Mouse (Mus musculus) MEL (cell line): Measurements from ENCODE around the gene Gskip. TPM values are rescaled to one million over a fixed set of nuclear protein-coding genes. Genes with fewer than 3 reads are reported as not detected.

Source experiments
- DNase-seq: peaks from one replicate; pipeline ENCODE4 v3.0.0; 2011; ENCODE audit warnings: low read depth, low spot score
- H3K27ac ChIP-seq: 2 replicates; pipeline ENCODE4 v1.5.1; 2012; ENCODE audit warnings: low read depth, mild to moderate bottlenecking, control low read depth, low read length, moderate library complexity; ENCODE audit not compliant: control insufficient read depth
- H3K27me3 ChIP-seq, 2 experiments: fragments of 150-350 bp in 1 of 2; sonication (generic) in 1 of 2; 2 replicates each; pipeline ENCODE4 v1.6.1; 2012; ENCODE audit warnings: low read length in 2 of 2, mild to moderate bottlenecking in 2 of 2, improper control_type of control experiment in 1 of 2, moderate library complexity in 1 of 2; ENCODE audit not compliant: insufficient read depth in 2 of 2, control insufficient read depth in 1 of 2
- H3K36me3 ChIP-seq, 2 experiments: 2 replicates each; pipeline ENCODE4 v1.6.1; 2012 to 2014; ENCODE audit warnings: low read length in 2 of 2, improper control_type of control experiment in 1 of 2, inconsistent platforms in 1 of 2, mild to moderate bottlenecking in 1 of 2; ENCODE audit not compliant: insufficient read depth in 2 of 2, control insufficient read depth in 1 of 2
- H3K4me1 ChIP-seq, 2 experiments: fragments of 150-350 bp in 1 of 2; sonication (generic) in 1 of 2; 2 replicates each; pipeline ENCODE4 v1.6.1; 2012; ENCODE audit warnings: low read length in 2 of 2, improper control_type of control experiment in 1 of 2, mild to moderate bottlenecking in 1 of 2; ENCODE audit not compliant: insufficient read depth in 2 of 2, control insufficient read depth in 1 of 2
- H3K4me3 ChIP-seq, 2 experiments: fragments of 150-350 bp in 1 of 2; sonication (generic) in 1 of 2; 2 replicates each; pipeline ENCODE4 v1.5.1; 2012; ENCODE audit warnings: low read depth in 2 of 2, low read length in 2 of 2, mild to moderate bottlenecking in 2 of 2, moderate library complexity in 2 of 2, control low read depth in 1 of 2, improper control_type of control experiment in 1 of 2; ENCODE audit not compliant: control insufficient read depth in 1 of 2, insufficient read depth in 1 of 2
- H3K79me2 ChIP-seq: 2 replicates; pipeline ENCODE4 v1.6.1; 2012; ENCODE audit warnings: mild to moderate bottlenecking, low read length, moderate library complexity; ENCODE audit not compliant: control insufficient read depth, poor library complexity, insufficient read depth
- H3K9ac ChIP-seq: 2 replicates; pipeline ENCODE4 v1.6.1; 2012; ENCODE audit warnings: low read depth, mild to moderate bottlenecking, control low read depth, low read length, moderate library complexity; ENCODE audit not compliant: control insufficient read depth, poor library complexity, severe bottlenecking
- H3K9me3 ChIP-seq: fragments of 150-350 bp; sonication (generic); replicated peaks from 2 replicates; pipeline ENCODE4 v1.6.1; 2012; ENCODE audit warnings: mild to moderate bottlenecking, low read length, improper control_type of control experiment, moderate library complexity; ENCODE audit not compliant: insufficient read depth
- BHLHE40 ChIP-seq: IDR thresholded peaks from 2 replicates; pipeline ENCODE4 v1.6.1; 2012; ENCODE audit warnings: low read depth, mild to moderate bottlenecking, inconsistent platforms, low read length, improper control_type of control experiment, borderline replicate concordance
- CHD1 ChIP-seq: IDR thresholded peaks from 2 replicates; pipeline ENCODE4 v1.6.1; 2012; ENCODE audit warnings: low read depth, mild to moderate bottlenecking, inconsistent platforms, low read length, improper control_type of control experiment
- CHD2 ChIP-seq: IDR thresholded peaks from 2 replicates; pipeline ENCODE4 v1.6.1; 2011; ENCODE audit warnings: low read length, improper control_type of control experiment
- EP300 ChIP-seq, 2 experiments: IDR thresholded peaks; 2 replicates each; pipeline ENCODE4 v1.6.1; 2011; ENCODE audit warnings: improper control_type of control experiment in 2 of 2, low read length in 2 of 2, low read depth in 1 of 2, mild to moderate bottlenecking in 1 of 2
- ETS1 ChIP-seq: IDR thresholded peaks from 2 replicates; pipeline ENCODE4 v1.6.1; 2012; ENCODE audit warnings: low read depth, mild to moderate bottlenecking, inconsistent platforms, low read length, improper control_type of control experiment, moderate library complexity
- GABPA ChIP-seq: IDR thresholded peaks from 2 replicates; pipeline ENCODE4 v1.6.1; 2012; ENCODE audit warnings: low read depth, mild to moderate bottlenecking, inconsistent platforms, low read length, improper control_type of control experiment, moderate library complexity
- GATA1 ChIP-seq: IDR thresholded peaks from 2 replicates; pipeline ENCODE4 v1.6.1; 2011; ENCODE audit warnings: low read depth, low read length, improper control_type of control experiment
- KAT2A ChIP-seq: conservative IDR thresholded peaks from 2 replicates; pipeline ENCODE4 v1.6.1; 2012; ENCODE audit warnings: low read depth, low read length, improper control_type of control experiment, inconsistent platforms
- MAFK ChIP-seq: IDR thresholded peaks from 2 replicates; pipeline ENCODE4 v1.6.1; 2011; ENCODE audit warnings: low read depth, mild to moderate bottlenecking, low read length, improper control_type of control experiment, borderline replicate concordance
- MAX ChIP-seq: IDR thresholded peaks from 2 replicates; pipeline ENCODE4 v1.6.1; 2011; ENCODE audit warnings: low read length, improper control_type of control experiment
- MAZ ChIP-seq: IDR thresholded peaks from 2 replicates; pipeline ENCODE4 v1.6.1; 2012; ENCODE audit warnings: low read depth, mild to moderate bottlenecking, inconsistent platforms, low read length, improper control_type of control experiment
- MEF2A ChIP-seq: IDR thresholded peaks from 2 replicates; pipeline ENCODE4 v1.6.1; 2014; ENCODE audit warnings: low read depth, mild to moderate bottlenecking, inconsistent platforms, low read length, improper control_type of control experiment; ENCODE audit not compliant: poor library complexity, insufficient replicate concordance, severe bottlenecking; ENCODE audit errors: extremely low read depth
- MXI1 ChIP-seq: IDR thresholded peaks from 2 replicates; pipeline ENCODE4 v1.6.1; 2011; ENCODE audit warnings: mild to moderate bottlenecking, low read depth, low read length, improper control_type of control experiment
- MYB ChIP-seq: IDR thresholded peaks from 2 replicates; pipeline ENCODE4 v1.6.1; 2011; ENCODE audit warnings: mild to moderate bottlenecking, low read depth, low read length, improper control_type of control experiment
- MYC ChIP-seq: IDR thresholded peaks from 2 replicates; pipeline ENCODE4 v1.6.1; 2011; ENCODE audit warnings: low read depth, mild to moderate bottlenecking, low read length, improper control_type of control experiment, moderate library complexity
- NRF1 ChIP-seq: IDR thresholded peaks from 2 replicates; pipeline ENCODE4 v1.6.1; 2014; ENCODE audit warnings: low read depth, mild to moderate bottlenecking, inconsistent platforms, low read length, improper control_type of control experiment, moderate library complexity; ENCODE audit not compliant: poor library complexity, insufficient read depth, severe bottlenecking
- POLR2A ChIP-seq, 2 experiments: IDR thresholded peaks; 2 replicates each; pipeline ENCODE4 v1.6.1; 2011 to 2012; ENCODE audit warnings: low read length in 2 of 2, mild to moderate bottlenecking in 2 of 2, control low read depth in 1 of 2, improper control_type of control experiment in 1 of 2, low read depth in 1 of 2, moderate library complexity in 1 of 2; ENCODE audit not compliant: control insufficient read depth in 1 of 2, insufficient read depth in 1 of 2, poor library complexity in 1 of 2
- POLR2AphosphoS5 ChIP-seq: IDR thresholded peaks from 2 replicates; pipeline ENCODE4 v1.6.1; 2012; ENCODE audit warnings: low read depth, borderline replicate concordance, mild to moderate bottlenecking, inconsistent platforms, low read length, moderate library complexity, mixed read lengths
- RAD21 ChIP-seq: IDR thresholded peaks from 2 replicates; pipeline ENCODE4 v1.6.1; 2011; ENCODE audit warnings: mild to moderate bottlenecking, low read depth, low read length, improper control_type of control experiment
- RCOR1 ChIP-seq: IDR thresholded peaks from 2 replicates; pipeline ENCODE4 v1.6.1; 2012; ENCODE audit warnings: low read depth, mild to moderate bottlenecking, inconsistent platforms, low read length, improper control_type of control experiment
- SMC3 ChIP-seq: IDR thresholded peaks from 2 replicates; pipeline ENCODE4 v1.6.1; 2011; ENCODE audit warnings: low read depth, low read length, improper control_type of control experiment
- TAL1 ChIP-seq: IDR thresholded peaks from 2 replicates; pipeline ENCODE4 v1.6.1; 2012; ENCODE audit warnings: mild to moderate bottlenecking, inconsistent platforms, low read length, moderate library complexity, mixed read lengths
- TBP ChIP-seq: IDR thresholded peaks from 2 replicates; pipeline ENCODE4 v1.8.0; 2011; ENCODE audit warnings: low read depth, low read length, improper control_type of control experiment
- TCF12 ChIP-seq: IDR thresholded peaks from 2 replicates; pipeline ENCODE4 v1.6.1; 2014; ENCODE audit warnings: low read depth, mild to moderate bottlenecking, inconsistent platforms, low read length, improper control_type of control experiment, moderate library complexity
- UBTF ChIP-seq: IDR thresholded peaks from 2 replicates; pipeline ENCODE4 v1.6.1; 2012; ENCODE audit warnings: low read depth, mild to moderate bottlenecking, inconsistent platforms, low read length, improper control_type of control experiment, moderate library complexity, borderline replicate concordance; ENCODE audit not compliant: insufficient read depth
- USF1 ChIP-seq: IDR thresholded peaks from 2 replicates; pipeline ENCODE4 v1.6.1; 2014; ENCODE audit warnings: low read depth, mild to moderate bottlenecking, inconsistent platforms, low read length, improper control_type of control experiment, moderate library complexity
- USF2 ChIP-seq, 2 experiments: IDR thresholded peaks; 2 replicates each; pipeline ENCODE4 v1.6.1; 2011 to 2012; ENCODE audit warnings: improper control_type of control experiment in 2 of 2, low read length in 2 of 2, borderline replicate concordance in 1 of 2, inconsistent platforms in 1 of 2, low read depth in 1 of 2, mild to moderate bottlenecking in 1 of 2; ENCODE audit not compliant: insufficient read depth in 1 of 2
- ZC3H11A ChIP-seq: IDR thresholded peaks from 2 replicates; pipeline ENCODE4 v1.6.1; 2012; ENCODE audit warnings: low read depth, mild to moderate bottlenecking, inconsistent platforms, low read length, improper control_type of control experiment
- ZKSCAN1 ChIP-seq: IDR thresholded peaks from 2 replicates; pipeline ENCODE4 v1.6.1; 2012; ENCODE audit warnings: low read depth, mild to moderate bottlenecking, inconsistent platforms, low read length, improper control_type of control experiment, moderate library complexity
- ZMIZ1 ChIP-seq: IDR thresholded peaks from 2 replicates; pipeline ENCODE4 v1.6.1; 2012; ENCODE audit warnings: low read depth, mild to moderate bottlenecking, inconsistent platforms, low read length, improper control_type of control experiment, moderate library complexity
- ZNF384 ChIP-seq: IDR thresholded peaks from 2 replicates; pipeline ENCODE4 v1.6.1; 2012; ENCODE audit warnings: low read depth, mild to moderate bottlenecking, inconsistent platforms, low read length, improper control_type of control experiment
- polyA plus RNA-seq, 2 experiments: library from polyadenylated mRNA; stranded (reverse) in 1 of 2; unstranded in 1 of 2; fragments of >175 nt in 1 of 2; fragments of >200 nt in 1 of 2; gene quantifications; 2 replicates each; pipeline versions ENCODE4 v1.2.1 to v1.2.4; 2012; ENCODE audit warnings: low replicate concordance in 2 of 2, low read depth in 1 of 2; ENCODE audit not compliant: insufficient read length in 2 of 2, insufficient read depth in 1 of 2, missing spikeins in 1 of 2
- total RNA-seq: library from RNA; depleted of rRNA; stranded (reverse); fragments of 300-350 nt; gene quantifications from 2 replicates; pipeline ENCODE4 v1.2.3, GENCODE M21; 2012

The Gskip gene
- total and polyA plus RNA-seq, 3 experiments: 12.6 to 13.9 TPM; not detected in 1

DNA sequence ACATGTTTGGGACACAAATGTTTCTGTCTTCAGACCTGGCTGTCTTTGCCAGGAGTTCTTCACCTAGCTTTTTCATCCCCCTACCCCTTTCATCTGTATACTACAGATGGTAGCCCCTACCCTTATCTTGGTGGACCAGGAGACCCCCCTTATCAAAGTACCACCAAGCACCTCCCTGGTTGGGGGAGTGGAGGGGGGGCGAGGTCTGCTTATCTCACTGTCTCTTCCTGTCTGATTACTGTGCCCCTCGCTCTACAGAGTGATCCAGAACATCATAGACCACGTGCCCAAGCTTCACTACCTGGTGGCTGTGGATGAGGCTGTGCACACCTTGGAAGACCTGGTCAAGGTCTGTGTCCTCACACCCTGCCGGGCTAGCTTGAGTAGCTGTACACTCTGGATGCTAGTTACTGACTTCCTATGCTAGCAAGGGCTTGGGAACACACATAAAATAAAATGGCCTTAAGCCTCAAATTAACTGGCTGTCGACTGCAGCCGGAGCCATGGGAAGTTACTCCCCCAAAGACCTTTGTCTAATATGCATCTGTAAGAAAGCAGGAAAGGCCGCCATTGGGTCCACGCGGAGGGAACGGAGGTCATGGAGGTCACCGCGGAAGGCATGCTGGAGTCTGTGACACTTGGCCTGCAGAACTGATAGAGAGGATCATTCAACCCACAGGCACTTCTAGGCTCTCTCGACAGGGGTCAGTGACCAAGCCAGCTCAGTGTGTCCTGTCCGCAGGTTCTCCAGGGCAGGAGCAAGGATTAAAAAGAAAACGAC lies 53.9 kb downstream of the Gskip start (continued):
- TF ChIP-seq EP300 (IDR thresholded peaks at IDR 0.05; ENCODE audit: low read depth in 1 of 2, low read length in 2 of 2) (peak; percentile 60 to 93), MYB (no peak), BHLHE40 (peak; percentile 49; the same call in 1 of the 2 replicates), MAZ (peak; percentile 95), MYC (no peak), POLR2AphosphoS5 (no peak), NRF1 (no peak), ZNF384 (no peak), KAT2A (no peak), CHD2 (no peak), UBTF (no peak), GABPA (no peak), GATA1 (peak; percentile 83), ZKSCAN1 (no peak), TAL1 (peak; percentile 84), TCF12 (peak; percentile 96), MAX (peak; percentile 43; the same call in 1 of the 2 replicates), POLR2A (IDR thresholded peaks at IDR 0.05; ENCODE audit: control insufficient read depth in 1 of 2, insufficient read depth in 1 of 2, low read depth in 1 of 2, low read length in 2 of 2, poor library complexity in 1 of 2) (no peak), SMC3 (no peak), ZC3H11A (no peak)
- TF ChIP-seq, all 39 proteins: peak for 13

DNA sequence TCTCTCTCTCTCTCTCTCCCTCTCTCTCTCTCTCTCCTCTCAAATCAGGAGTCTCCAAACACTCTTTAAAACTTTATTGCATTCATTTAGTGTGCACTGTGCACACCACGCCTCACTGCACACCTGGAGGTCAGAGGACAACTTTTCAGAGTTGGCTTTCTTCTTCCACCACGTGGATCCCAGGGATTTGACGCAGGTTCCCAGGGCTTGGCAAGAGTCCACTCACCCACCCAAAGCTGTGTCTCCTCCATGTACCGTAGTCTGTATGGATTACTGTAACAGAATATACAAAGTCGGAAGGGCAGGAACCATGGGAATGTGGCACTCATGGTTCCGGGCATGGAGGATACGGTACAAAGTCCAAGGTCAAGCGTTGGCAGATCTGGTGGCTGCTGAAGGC lies 55.0 kb downstream of the Gskip start:
- no peaks in the 10 kb centered on the region for H3K79me2 ChIP-seq
- H3K27ac ChIP-seq: no peak overlapping the region
- peaks cover 4% of the 10 kb centered on the region; the same call in 1 of the 2 replicates for H3K9me3 ChIP-seq
- H3K9ac ChIP-seq: no peak overlapping the region
- no peak overlapping the region for H3K4me3 ChIP-seq
- H3K4me1 ChIP-seq: peaks cover 6 to 7% of the 10 kb centered on the region in 2 experiments; a peak in 3 of 4 replicates
- H3K27me3 ChIP-seq: no peaks in the 10 kb centered on the region
- no peak for DNase-seq
- peaks cover 0 to 3% of the 10 kb centered on the region in 2 experiments; a peak in 2 of 4 replicates for H3K36me3 ChIP-seq
- TF ChIP-seq MAZ (no peak), MAFK (no peak), MAX (no peak), KAT2A (no peak), USF2 (IDR thresholded peaks at IDR 0.05; ENCODE audit: borderline replicate concordance in 1 of 2, insufficient read depth in 1 of 2, low read depth in 1 of 2, low read length in 2 of 2) (no peak), ETS1 (no peak), RCOR1 (no peak), RAD21 (no peak), GATA1 (no peak), ZNF384 (no peak), ZMIZ1 (no peak), CHD1 (no peak), MXI1 (no peak), TBP (no peak), EP300 (IDR thresholded peaks at IDR 0.05; ENCODE audit: low read depth in 1 of 2, low read length in 2 of 2) (no peak), USF1 (no peak), SMC3 (no peak), MEF2A (no peak)
